Mouse (Mus musculus) ES-Bruce4 (cell line): ENCODE measurements around the gene Hpf1. TPM values are rescaled to one million over a fixed set of nuclear protein-coding genes. Genes with fewer than 3 reads are reported as not detected.

Experiments
- H3K27ac ChIP-seq: 2 replicates; pipeline ENCODE4 v1.5.1; 2012; ENCODE audit warnings: low read length, inconsistent platforms; ENCODE audit not compliant: insufficient read depth
- H3K27me3 ChIP-seq: 2 replicates; pipeline ENCODE4 v1.6.1; 2012; ENCODE audit warnings: mild to moderate bottlenecking, low read length, inconsistent platforms; ENCODE audit not compliant: control insufficient read depth, poor library complexity, insufficient read depth, severe bottlenecking
- H3K36me3 ChIP-seq: 2 replicates; pipeline ENCODE4 v1.6.1; 2012; ENCODE audit warnings: inconsistent platforms, mild to moderate bottlenecking, low read length, moderate library complexity; ENCODE audit not compliant: control insufficient read depth, poor library complexity, insufficient read depth, severe bottlenecking
- H3K4me1 ChIP-seq: one replicate; pipeline ENCODE4 v1.8.1; 2011; ENCODE audit warnings: low read length; ENCODE audit not compliant: control insufficient read depth, insufficient read depth
- H3K4me3 ChIP-seq: 2 replicates; pipeline ENCODE4 v1.5.1; 2011; ENCODE audit warnings: low read depth, mild to moderate bottlenecking, low read length
- H3K9ac ChIP-seq: 2 replicates; pipeline ENCODE4 v1.6.1; 2012; ENCODE audit warnings: low read depth, mild to moderate bottlenecking, inconsistent platforms; ENCODE audit not compliant: poor library complexity, severe bottlenecking
- H3K9me3 ChIP-seq: replicated peaks from 2 replicates; pipeline ENCODE4 v1.6.1; 2012; ENCODE audit warnings: mild to moderate bottlenecking, low read length, inconsistent platforms; ENCODE audit not compliant: control insufficient read depth, poor library complexity, insufficient read depth, severe bottlenecking
- CTCF ChIP-seq: IDR thresholded peaks from one replicate; pipeline ENCODE4 v1.8.1; 2011; ENCODE audit warnings: low read depth, low read length
- EP300 ChIP-seq: IDR thresholded peaks from 2 replicates; pipeline ENCODE4 v1.6.1; 2011; ENCODE audit warnings: low read depth, low read length; ENCODE audit not compliant: insufficient read depth
- POLR2A ChIP-seq: IDR thresholded peaks from one replicate; pipeline ENCODE4 v1.8.1; 2011; ENCODE audit warnings: low read length; ENCODE audit not compliant: insufficient read depth
- polyA plus RNA-seq: library from polyadenylated mRNA; stranded (reverse); fragments of >200 nt; gene quantifications from 2 replicates; pipeline ENCODE4 v1.2.4, GENCODE M21; 2011; ENCODE audit warnings: low read depth; ENCODE audit not compliant: missing spikeins, insufficient read depth, insufficient read length

The Hpf1 gene
- polyA plus RNA-seq, 1 experiment, result 108 TPM

DNA sequence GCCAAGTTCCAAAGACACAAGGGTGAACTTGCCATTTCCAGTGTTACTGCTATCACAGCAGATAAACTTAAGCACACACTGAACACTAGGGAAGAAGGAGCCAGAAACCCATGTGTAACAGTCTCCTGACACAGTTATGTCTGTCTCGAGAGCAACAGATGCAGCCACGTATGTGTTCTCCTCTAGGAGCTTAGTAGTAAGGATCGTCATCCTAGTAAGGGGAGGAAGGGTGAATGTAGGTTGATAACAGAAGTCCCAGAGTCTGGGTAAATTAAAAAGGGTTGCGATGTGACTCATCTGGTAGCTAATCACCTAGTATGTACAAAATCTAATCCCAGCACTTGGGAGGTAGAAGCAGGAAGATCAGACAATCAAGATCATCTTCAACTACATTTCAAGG, 59.6 kb downstream of the Hpf1 start:
- Histone ChIP-seq H3K4me1 (peaks cover 3% of the 10 kb centered on the region), H3K27me3 (no peaks in the 10 kb centered on the region), H3K27ac (no peak overlapping the region), H3K9me3 (no peaks in the 10 kb centered on the region), H3K9ac (no peak overlapping the region), H3K36me3 (no peaks in the 10 kb centered on the region), H3K4me3 (no peak overlapping the region)
- TF ChIP-seq POLR2A (no peak), CTCF (no peak), EP300 (no peak)

DNA sequence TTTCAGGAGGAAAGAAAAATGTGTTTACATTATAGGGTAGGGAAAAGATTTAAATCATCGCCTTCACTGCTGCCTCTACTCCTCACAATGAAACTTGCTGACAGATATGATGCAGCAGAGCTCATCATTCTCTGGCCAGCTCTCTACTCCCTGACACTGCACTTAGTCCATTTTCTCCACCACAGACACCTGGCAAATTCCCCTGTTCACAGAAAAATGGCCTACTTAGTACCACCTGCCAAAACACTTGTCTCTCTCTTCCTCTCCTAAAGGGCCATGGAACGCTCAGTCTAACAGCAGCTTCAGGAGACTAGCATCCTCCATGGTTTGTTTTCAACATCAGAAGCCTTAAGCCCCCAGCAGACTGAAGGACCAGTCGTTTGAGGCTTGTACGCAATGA, 61.1 kb downstream of the Hpf1 start:
- Histone ChIP-seq H3K4me1 (peaks cover 1% of the 10 kb centered on the region), H3K9me3 (no peaks in the 10 kb centered on the region), H3K27ac (no peak overlapping the region), H3K36me3 (no peaks in the 10 kb centered on the region), H3K4me3 (no peak overlapping the region), H3K27me3 (no peaks in the 10 kb centered on the region), H3K9ac (no peak overlapping the region)
- no peak for TF ChIP-seq EP300
- no peak for TF ChIP-seq POLR2A
- no peak for TF ChIP-seq CTCF

DNA sequence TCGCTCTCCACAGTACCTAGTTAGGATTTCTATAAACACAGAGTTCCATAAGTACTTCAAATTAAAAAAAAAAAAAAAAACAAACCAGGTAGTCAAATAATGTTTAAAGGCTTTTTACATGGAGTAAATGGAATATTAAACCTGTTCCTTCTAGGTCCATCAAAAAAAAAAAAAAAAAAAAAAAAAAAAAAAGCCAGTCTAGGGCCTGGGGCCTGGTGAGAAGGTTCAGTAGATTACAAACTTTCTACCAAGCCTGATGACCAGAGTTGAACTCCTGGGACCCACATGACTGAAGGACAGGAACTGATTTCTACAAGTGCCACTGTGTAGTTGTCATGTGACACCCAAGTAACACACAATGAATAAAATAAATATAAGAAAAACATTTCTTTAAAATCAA, 61.5 kb downstream of the Hpf1 start:
- peaks cover 1% of the 10 kb centered on the region for H3K4me1 ChIP-seq
- no peak overlapping the region for H3K9ac ChIP-seq
- H3K36me3 ChIP-seq, result no peaks in the 10 kb centered on the region
- TF ChIP-seq CTCF (no peak), EP300 (no peak), POLR2A (no peak)
- H3K27ac ChIP-seq, result no peak overlapping the region
- no peak overlapping the region for H3K4me3 ChIP-seq
- no peaks in the 10 kb centered on the region for H3K27me3 ChIP-seq
- no peaks in the 10 kb centered on the region for H3K9me3 ChIP-seq

DNA sequence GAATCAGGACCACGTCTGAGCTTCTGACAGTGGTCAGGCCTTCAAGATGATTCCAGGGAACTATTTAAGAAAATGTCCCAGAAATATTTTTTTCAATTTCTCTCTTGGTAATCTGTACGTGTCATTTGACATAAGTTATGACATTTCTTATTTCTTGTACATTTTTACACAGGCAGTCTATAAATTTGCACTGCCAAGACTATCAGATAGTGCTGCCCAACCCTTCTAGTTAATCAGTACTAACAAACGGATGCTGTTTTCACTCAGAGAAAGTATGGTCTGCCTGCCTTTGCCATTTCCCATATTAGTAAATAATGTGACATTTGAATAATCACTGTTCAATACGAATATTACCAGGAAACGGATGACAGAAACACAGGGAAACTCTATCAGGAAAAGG, 62.6 kb downstream of the Hpf1 start:
- Histone ChIP-seq H3K4me1 (peaks cover 1% of the 10 kb centered on the region), H3K4me3 (no peak overlapping the region), H3K9ac (no peak overlapping the region), H3K27me3 (no peaks in the 10 kb centered on the region), H3K9me3 (no peaks in the 10 kb centered on the region), H3K36me3 (no peaks in the 10 kb centered on the region), H3K27ac (no peak overlapping the region)
- TF ChIP-seq CTCF, result no peak

DNA sequence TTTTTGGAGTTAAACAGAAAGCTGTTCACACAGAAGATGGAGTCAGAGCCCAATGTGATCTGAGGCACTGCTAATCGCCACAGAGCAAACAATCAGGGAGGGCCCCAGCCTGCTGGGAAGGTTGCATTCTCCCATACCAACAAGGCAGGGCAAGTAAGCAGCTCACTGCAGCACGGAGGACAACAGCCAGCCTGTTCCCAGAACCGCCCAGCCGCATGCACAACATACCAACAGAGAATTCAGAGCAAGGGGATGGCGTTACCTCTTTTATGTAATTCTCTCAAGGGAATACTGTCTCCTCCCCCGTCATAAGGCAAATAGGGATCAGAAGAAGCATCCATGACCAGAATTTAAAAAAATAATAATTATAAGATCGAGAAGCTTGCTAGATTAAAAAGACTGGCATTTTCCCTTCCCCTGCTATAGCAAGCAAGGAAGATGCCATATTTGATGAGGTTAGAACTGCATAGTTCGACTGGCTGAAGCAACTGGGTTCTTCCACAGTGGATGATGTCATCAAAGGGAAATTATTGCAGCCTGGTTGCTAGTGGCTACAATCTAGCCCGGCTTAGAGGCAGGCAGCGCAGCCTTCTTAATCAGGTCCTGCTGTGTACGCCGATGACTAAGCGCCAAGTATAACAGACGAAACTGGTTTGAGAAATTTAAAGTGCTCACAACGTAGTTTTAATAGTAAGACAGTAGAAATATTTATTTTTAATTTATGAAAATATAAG, 64.2 kb downstream of the Hpf1 start:
- Histone ChIP-seq H3K27ac (peak overlapping the region; percentile 88), H3K9ac (peak overlapping the region; percentile 61), H3K36me3 (no peaks in the 10 kb centered on the region), H3K27me3 (no peaks in the 10 kb centered on the region), H3K9me3 (no peaks in the 10 kb centered on the region), H3K4me3 (peak overlapping the region; percentile 45), H3K4me1 (peaks cover 1% of the 10 kb centered on the region)
- TF ChIP-seq POLR2A (no peak), EP300 (0 out of 2 replicates have a peak, but pooled peaks have one; percentile 40), CTCF (no peak)

DNA sequence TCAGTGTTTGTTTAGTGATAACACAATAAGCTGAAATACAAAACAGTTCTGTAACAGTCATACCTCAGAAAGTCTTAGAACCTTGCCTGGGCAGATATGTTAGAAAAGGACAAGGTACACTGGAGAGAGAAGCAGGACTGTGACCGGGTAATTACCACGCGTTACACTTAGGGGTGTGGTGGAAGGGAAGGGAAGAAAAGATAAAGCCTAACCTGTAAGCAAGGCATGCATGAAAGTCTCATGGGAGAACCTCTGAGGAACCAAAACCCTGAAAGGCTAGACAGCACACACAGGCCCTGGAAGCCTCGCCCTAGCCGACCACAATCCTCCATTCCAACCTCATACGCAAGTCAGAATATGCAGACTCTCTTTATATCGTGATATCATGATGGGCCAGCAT, 66.6 kb downstream of the Hpf1 start:
- H3K27ac ChIP-seq, result no peak overlapping the region; the same call in 1 of the 2 replicates

More for the DNA sequence above, 66.6 kb downstream of the Hpf1 start:
- TF ChIP-seq POLR2A (no peak), EP300 (no peak), CTCF (no peak)
- no peak overlapping the region; the same call in 1 of the 2 replicates for H3K9ac ChIP-seq
- H3K27me3 ChIP-seq, result no peaks in the 10 kb centered on the region
- H3K4me3 ChIP-seq, result no peak overlapping the region
- no peaks in the 10 kb centered on the region for H3K9me3 ChIP-seq
- H3K4me1 ChIP-seq, result peaks cover 1% of the 10 kb centered on the region
- no peaks in the 10 kb centered on the region for H3K36me3 ChIP-seq

Other genes with a start within 250 kb of the Hpf1 start
- gene Clcn3, start 92.9 kb downstream of the Hpf1 start, polyA plus RNA-seq, result 75.6 and 77.9 TPM in 2 replicates
- 31.5 and 33.5 TPM in 2 replicates for gene Nek1, start 102.8 kb downstream of the Hpf1 start, polyA plus RNA-seq